Mouse (Mus musculus) lung, postnatal 36 days (tissue): ENCODE measurements around the gene Ddx54.
A peak's percentile ranks its signal among the peaks of the same experiment; 100 is the strongest.

Experiments used
- DNase-seq: peaks from one replicate; pipeline ENCODE4 v3.0.0; 2022; ENCODE audit warnings: mixed read lengths

Gene Ddx54

DNA sequence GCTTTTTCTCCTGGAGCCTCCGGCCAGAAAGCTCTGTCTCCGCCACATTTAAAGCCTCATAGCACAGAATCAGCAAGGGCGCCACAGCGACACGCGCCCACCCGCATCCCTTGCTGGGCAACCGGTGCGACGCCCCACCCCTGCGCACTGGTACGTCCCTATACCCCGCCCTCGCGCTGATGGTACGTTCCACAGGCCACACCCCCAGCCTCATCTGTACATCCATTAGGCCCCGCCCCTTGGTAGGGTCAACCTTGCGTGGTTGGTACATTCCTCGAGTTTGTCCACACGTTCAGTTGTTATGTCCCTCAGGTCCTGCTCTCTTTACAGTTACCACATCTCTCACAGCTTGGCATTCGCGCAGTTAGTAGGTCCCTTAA is at the start of gene Ddx54, which contains the start of gene Rita1:
Gene Ddx54, plus strand, starts transcription at position 298 of the 380 bp plus-strand sequence.
Gene Rita1, minus strand, starts transcription at position 148 of the 380 bp plus-strand sequence.
- peak; percentile 99 for DNase-seq

DNA sequence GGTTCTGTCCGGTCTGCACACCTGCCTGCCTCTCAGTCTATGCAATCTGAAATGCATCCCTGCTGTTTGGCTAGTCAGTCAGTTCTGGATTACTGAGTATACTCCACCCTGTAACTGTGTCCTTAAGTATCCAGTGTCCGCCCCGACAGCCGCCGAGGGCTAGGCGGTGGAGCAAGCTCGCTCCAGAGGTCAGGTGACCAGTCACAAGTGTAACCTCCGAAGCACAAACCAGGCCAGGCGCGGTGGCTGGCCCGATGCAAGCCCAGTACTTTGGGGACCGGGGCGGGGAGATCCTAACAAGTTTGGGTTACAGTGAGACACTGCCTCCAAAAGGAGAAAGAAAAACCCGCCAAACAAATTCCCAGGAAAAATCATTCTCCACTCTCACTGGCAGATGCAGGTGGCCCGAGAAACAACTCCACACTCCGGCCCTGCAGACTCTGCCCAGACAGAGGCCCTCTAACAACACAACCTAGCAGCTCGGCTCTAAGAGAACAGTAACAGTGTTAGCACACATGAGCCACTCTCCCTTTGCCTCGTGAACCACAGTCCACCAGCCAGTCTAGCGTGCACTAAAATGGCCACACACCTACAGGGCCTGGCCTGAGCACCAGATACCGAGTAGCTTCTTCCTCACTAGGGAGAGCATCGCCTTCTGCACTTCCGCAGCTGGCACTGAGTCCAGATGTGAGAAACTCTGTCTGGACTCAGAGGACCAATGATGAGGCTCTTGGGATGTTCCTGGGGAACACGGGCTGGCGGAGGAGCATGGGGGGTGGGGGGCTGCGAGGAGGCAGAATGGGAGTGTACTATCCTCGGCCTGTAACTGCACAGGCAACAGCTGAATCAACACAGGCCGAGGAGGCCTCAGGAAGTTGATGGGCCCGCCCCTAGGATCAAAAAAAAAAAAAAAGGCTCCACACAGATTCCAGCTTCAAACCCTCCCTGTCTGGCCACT is 49.3 kb upstream of the Ddx54 start:
- peak; percentile 70 for DNase-seq

DNA sequence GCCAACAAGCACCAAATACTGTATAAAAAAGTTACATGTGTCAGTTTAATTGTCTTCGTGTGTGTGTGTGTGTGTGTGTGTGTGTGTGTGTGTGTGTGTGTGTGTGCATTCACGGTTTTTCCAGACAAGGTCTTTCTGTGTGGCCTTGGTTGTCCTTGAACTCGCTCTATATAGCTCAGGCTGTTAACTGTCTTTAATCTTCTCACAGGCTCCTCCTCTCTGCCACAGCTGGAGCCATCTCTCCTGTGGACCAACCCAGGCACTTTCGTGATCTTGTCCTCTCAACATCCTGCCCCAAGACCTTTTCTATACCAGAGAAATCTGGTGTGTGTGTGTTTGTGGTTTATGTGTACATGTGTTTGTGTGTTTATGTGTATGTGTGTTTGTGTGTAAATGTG is 48.6 kb upstream of the Ddx54 start:
- DNase-seq: no peak

DNA sequence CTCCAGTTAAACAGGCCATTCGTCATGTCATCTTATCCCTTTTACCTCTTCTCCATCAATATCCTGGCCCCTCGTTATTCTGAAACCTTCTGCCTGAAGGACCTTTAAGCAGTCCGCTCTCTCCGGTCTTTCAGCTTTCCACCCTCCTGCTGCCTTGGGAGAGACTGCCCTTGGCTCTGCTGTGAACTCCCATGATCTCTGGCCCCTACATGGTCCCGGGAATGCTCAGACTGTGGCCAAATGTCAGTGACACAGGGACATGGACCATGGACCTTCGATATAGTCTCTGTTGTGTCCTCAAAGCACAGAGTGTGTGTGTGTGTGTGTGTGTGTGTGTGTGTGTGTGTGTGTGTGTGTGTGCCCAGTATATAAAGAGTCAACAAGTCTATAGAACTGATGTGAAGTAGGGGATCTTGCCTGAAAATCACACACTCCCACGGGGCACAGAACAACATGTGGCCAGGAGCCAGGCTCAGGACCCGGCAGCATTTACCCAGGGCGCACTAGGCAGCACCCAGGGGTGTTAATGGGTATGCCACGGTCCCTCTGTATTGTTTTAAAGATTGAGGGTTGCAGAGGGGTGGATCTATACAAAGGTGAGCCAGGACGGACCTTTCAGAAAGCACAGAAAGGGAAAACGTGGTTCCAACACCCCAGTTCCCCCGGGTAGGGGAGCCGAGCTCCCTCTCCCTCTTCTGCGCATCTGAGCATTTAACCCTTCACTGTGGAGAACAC is 47.2 kb upstream of the Ddx54 start:
- DNase-seq: no peak

DNA sequence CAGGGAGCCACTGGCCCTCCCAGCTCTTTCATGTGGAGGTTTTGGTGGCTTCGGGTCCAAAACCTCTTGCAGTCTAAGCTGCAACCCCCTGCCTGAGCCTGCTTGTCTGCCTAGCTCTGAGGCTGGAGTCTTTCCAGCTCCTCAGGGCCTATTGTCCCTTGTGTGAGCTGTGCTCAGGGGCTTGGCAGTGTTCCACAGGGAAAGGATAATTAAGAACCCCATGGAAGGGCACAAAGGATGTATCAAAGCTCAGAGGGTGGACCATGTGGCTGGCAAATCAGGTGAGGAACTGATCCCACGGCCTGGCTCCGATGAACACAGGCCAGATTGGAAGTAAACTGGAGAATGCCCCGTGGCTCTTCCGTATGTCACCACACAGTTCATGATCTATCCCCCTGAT is 46.4 kb upstream of the Ddx54 start:
- DNase-seq: peak; percentile 74

DNA sequence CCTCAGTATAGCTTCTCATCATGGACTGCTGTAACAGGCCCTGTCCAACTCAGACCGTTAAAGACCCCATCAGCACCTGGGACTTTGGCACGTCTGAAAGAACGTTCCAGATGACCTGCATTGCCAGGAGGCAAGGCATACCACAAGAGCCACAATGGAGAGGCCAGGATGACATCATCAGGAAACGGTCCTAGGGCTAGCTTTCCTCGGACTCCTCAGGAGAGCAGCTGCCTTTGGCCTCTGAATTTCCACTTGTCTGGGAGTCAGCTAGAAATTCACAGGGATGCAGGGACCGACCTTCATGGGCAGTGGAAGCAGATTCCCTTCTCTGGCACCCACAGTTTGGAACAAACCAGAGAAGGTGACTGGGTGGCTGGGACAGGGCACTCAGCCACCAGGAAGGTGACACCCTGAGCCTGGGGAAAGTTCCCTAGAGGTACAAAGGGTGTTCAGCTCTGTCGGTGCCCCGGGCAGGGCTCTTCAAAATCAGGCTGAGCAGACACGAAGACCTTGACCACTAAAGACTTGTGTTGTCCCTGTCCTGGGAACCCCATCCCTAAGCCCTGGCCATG is 45.8 kb upstream of the Ddx54 start:
- peak; percentile 54 for DNase-seq

DNA sequence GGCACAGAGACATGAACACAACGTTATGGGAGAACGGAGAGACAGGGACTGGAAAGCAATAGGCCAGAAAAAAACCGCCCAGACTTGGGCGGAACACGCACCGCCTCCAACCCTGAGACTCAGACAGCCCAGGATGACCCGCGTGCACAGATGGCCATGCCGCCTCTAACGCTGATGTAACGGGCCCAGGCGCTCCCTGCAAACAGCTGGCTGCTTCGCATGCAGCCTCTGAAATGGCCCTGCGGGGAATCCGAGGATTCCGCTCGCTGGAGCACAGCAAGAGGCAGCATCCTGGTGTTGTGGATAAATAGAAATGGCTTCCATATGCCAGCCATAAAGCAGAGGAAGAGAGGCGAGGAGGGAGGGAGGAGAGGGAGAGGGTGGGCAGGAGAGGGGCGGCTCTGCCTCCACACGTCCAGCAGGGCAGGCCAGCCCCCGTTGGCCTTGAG is 45.3 kb upstream of the Ddx54 start:
- peak; percentile 65 for DNase-seq

DNA sequence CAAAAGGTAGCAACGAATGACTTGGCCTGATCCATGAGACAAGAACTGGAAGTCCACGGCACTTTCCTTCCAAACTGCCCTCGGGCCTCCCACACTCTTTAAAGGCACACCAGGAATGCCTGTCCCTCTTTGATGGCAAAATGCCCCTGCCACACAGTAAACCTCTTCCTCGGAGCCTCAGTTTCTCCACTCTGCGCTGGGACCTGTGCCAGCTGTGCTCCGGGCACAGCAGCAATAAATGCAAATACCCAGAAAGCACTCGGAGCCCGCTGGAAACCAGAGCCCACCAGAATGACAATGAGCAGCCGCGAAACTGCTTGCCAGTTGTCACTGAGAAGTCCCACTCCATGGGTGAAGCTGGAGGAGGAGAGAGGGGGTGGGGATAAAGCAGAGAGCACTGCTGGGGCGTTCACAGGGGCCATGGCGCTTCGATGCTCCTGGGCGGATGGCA is 44.8 kb upstream of the Ddx54 start:
- no peak for DNase-seq

DNA sequence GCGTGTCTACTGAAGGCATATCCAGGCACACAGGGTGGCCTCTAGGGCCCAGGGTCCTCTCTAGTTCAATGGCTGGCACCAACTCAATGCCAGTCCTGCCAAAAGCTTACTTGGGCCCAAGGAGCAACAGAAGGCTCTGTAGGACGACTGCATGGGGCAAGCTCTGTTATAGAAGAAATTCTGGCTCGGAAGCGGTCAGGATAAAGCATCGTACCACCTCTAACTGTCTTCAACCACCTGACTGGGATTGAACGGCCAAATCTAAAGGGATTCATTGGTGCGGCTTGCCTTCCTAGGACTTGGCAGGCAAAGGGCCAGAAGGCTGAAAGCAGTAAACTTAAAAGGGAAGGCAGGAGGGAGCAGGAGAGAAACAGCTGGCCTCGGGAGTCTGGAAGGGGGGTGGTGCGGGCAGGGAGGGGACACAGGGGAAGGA is 44.2 kb upstream of the Ddx54 start:
- no peak for DNase-seq

DNA sequence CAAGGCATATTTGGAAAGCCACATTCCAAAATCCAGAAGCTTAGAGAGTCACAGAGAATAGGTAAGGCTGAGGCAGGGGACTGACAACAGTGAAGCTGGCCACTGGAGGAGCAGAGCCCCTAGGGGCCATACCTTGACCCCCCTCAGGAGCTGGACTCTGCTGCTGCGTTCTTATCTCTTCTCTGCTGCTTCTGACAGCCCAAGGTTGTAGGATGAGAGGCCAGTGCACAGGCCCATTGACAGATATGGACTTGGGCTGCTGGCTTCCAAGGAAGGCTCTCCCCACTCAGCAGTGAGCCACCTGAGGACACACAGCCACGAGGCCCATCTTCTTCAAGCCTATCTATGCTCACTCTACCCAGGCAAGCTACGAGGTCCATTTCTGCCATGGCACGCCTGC is 43.6 kb upstream of the Ddx54 start:
- DNase-seq: no peak

DNA sequence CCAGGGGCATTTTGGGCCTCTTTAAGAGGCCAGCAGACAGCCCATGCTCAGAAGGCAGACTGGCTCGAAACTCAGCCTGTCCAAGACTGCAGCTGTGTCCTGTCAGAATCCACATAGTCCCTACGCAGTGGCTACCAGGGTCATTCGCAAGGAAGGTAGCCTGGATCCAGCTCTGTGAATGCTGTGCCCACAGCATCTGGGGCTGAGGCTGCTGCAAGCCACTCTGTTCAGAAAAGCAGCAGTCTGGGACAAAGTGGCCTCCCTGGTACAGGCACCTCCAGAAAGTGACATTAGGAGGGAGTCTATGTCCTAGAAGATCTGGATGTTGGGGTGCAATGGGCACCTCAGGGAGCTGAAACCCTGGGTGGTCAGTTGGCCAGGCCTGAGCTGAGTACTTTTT is 42.7 kb upstream of the Ddx54 start:
- DNase-seq: no peak

DNA sequence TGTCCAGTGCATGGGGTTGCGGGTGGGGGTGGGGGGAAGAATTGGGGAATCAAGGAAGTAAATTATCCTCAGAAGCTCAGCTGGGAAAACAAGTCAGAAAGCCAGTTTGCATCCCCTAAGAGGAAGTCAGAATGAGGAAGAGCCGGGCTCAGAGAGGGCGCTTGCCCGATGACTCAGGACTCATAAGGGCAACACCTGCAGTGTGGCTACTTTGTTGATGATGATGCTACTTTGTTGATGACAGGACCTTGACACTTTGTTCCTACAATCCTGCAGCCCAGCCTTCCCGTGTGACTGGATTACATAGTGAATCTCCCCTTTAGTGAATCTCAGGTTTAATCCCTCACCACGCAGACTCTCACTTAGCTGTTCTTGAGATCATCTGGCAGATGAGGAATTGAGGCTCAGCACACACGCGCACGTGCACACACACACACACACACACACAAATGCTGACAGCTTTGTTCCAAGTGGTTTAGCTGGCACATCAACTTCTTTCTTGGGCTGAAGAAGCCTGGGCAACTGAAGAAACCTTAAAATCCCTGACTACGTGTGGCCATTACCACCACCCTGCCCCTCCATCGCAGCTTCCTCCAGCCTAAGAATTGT is 42.1 kb upstream of the Ddx54 start:
- no peak for DNase-seq

DNA sequence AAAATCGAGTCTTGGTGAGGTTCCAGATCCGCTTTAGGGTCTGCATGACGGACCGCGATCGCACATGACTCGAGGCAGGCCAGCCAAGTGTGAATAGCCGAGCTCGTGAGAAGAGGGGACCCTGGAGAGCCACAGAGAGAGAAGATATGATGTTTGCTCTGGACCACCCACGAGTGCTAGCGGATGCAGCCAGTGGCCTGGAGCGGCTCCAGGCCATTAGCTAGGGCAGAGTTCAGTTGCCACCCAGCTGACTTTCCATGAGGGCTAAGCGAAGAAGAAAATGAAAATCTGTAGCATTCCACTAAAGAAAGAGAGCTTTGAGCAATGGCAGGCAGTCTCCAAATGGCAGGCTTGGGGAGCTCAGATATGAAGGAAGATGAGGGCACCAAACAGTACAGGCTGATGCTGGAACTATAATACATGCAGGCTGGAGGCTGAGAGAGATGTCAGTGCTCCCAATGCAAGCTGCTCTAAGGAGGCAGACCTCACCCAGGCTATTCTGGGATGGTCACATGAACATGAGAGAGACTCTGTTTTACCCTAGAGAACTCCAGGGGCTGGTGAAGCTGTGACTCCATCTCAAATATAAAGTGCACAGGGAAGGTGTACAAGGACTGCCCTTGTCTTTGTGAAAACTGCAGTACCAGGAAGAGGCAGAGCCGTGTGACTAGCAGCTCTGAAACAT is 41.3 kb upstream of the Ddx54 start:
- no peak for DNase-seq

DNA sequence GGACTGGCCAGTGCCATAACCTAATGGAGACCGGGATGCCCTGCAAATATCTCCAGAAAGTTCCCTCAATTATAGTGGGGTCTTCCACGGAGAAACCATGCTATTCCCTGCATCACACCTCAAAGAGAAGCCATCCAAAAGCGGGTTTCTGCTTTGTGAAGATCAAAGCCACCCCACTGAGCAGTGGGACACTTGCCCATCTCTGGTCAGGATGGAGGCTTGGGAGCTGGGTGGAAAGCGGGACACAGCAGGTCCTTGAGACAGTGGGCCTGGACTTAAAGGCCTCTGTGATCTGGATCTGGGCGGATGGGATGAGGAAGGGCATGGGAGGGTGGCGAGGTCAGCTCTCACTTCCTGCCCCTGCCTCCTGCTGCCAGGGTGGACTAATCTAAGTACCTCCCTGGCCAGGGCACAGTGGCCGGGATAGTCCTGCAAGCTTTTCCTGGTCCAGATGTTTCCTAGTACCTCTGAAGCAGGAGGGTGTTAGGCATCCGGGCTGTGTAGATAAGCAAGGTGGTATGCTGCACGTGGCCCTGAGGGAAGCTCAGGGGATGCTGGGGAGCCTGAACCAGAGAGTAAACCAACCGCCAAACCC is 38.0 kb upstream of the Ddx54 start:
- no peak for DNase-seq

DNA sequence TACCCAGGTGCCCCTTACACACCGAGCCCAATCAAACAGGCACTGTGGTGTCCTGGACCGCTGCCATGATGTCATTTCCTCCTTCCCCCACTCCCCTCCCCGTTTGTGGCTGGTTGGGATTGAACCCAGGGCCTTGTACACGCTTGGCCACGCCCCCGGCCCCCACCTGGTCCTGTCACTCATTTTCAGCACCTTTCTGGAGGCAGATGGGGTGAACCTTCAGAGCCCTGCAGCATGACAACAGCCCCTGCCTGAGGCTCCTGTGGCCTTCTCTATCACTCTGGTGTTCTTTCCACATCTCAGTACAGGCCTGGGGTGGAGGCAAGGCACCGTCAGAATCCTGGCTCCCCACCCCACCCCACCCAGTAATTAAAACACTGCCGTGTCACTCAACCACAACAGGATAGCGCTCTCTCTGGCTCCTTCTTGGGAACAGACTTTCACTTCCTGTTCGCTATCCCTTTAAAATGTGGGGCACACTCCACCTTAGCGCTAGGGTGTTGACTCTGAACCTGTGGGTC is 35.7 kb upstream of the Ddx54 start:
- DNase-seq: no peak

DNA sequence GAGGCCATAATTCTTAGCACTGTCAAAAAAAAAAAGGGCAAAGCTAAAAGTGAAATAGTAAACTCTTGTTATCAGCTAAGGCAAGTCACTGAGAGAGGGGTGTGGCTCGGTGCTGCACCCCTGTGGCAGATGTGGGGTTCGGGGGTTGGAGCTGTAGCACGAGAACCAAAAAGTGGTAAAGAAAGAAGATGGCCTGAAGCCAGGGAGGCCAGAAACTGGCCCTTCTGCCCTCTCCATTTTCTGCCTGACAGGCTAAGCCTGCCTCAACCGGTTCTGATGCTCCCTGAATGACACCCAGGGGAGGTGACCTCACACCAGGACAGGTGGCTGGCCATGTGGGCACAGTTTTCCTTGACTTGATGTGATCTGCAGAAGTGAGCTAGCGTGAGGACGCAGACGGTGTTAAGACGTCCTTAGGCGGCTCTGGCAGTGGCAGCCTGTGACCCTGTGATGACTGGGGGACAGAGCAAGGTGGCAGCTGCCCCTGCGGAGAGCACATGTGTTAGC is 34.6 kb upstream of the Ddx54 start:
- no peak for DNase-seq

DNA sequence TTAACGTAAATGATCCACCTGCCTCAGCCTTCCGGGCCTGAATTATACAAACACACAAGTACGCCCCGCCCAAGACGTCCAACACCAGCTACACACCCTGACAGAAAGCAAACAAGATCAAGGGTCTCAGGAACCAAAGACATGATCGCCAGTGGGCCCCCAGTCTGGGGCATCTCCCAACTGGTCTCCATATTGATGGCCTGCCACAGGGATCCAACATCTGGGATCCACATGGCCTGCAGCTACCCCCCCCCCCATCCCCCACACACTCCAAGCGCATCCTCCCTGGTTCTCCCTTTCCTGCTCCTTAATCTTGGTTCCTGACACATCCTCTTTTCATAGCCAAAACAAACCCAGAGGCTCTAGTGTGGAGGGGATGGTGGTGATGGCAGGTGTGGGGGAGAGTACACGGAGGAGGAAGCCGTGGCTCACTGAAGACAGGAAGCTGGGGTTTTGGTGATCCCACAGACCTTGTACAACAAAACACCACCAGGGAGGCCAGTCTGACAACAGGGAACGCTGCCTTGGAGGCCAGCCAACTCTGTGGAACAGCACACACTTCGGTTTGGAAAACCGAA is 33.9 kb upstream of the Ddx54 start:
- DNase-seq: peak; percentile 71

DNA sequence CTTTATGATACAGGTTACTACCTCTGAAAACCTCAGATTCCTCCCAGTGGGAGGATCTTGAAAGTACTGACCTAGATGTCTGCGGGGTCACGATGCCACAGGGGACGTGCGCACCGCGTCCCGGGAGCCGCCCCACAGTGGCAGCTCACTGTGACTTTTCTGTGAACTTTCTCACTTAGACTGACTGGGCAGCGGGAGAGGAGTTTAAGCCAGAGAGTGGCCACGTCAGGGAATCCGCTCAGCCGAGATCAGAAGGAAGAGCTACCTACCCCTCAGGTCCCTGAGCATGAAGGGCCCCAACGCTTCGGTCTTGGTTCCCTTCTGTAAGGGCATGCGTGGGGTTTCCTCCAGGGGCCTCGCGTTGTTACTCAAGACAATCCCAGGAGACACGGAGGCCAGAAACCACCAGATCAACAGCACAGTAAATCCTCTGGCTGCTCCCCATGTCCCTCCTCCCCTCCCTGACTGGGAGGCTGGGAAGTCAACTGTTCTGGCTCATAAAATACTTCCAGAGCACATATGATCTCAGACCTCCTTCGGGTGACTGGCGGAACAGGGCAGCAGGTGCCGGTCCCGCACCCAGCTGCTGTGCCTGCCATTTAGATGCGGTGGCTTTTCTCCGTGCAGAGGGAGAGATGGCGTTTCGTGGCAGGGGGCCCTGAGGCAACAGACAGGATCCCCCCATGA is 33.2 kb upstream of the Ddx54 start:
- no peak for DNase-seq

DNA sequence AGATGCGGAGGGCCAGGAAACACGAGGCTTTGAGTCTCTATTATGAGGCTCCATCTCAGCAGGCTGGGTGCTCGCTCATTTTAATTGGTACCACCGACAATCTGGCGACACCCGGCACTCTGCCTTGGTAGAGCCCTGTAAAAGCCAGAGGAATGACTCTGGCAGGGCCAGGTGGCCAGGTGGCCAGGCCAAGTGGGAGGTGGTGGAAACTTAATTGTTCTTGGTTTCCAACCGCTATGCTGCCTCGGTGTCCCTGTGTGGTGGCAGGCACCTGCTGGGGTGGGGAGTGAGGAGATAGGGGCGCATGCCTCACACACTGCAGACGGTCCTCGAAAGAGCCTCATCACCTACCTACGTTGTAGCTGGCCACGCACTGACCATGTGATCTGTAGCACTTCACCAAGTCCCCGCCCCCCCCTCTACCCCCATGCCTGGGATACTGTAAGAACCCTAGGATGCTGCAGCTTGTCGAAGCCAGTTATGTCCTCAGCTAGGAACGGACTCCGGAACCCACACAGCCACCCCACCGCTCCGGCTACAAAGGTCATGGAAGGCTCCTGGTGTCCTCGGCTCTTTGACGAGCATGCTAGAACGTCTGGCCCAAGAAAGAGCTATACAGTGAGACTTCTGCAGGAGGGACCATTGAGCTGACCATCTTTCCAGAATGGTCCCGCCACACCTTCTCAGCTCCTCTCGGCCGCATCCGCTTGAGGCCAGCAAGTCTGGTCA is 32.5 kb upstream of the Ddx54 start:
- no peak for DNase-seq

DNA sequence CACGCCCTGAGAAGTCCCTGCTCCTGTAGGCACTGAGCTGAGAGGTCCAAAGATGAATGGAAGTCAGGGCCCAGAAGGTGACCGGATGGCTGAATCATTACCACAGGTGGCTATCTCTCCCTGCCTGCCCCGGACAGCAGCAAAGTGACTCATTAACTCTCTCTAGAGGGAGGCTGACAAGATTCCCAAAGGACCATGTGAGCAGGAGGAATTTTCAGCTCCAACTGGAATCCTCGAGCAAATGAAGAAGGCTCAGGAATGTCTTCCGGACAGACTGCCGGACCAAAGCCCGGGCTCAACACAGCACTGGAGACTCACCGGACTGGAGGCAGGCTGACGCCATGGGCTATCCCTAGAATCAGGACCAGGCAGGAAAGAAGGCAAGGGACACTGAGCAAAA is 30.5 kb upstream of the Ddx54 start:
- no peak for DNase-seq
